Mouse (Mus musculus) forebrain, embryonic 15.5 days (tissue): Measurements from ENCODE around the gene Oasl2. TPM values are rescaled to one million over a fixed set of nuclear protein-coding genes. Genes with fewer than 3 reads are reported as not detected.

Experiments
- ATAC-seq: fragments of 200-750 bp; cut with Nextera tagmentation; replicated peaks from 2 replicates; pipeline ENCODE4 v1.8.0; 2017; ENCODE audit warnings: mild to moderate bottlenecking, moderate TSS enrichment, moderate library complexity
- H3K27ac ChIP-seq: fragments of 300-500 bp; sonication (generic); replicated peaks from 2 replicates; pipeline ENCODE4 v1.5.1; 2015; ENCODE audit warnings: mild to moderate bottlenecking, inconsistent platforms
- H3K27me3 ChIP-seq: fragments of 300-500 bp; sonication (generic); 2 replicates; pipeline ENCODE4 v1.6.1; 2015; ENCODE audit warnings: inconsistent platforms
- H3K36me3 ChIP-seq: fragments of 300-500 bp; sonication (generic); 2 replicates; pipeline ENCODE4 v1.6.1; 2015; ENCODE audit warnings: mild to moderate bottlenecking, inconsistent platforms
- H3K4me1 ChIP-seq: fragments of 300-500 bp; sonication (generic); 2 replicates; pipeline ENCODE4 v1.6.1; 2015; ENCODE audit warnings: inconsistent platforms
- H3K4me2 ChIP-seq: fragments of 300-500 bp; sonication (generic); replicated peaks from 2 replicates; pipeline ENCODE4 v1.6.1; 2015; ENCODE audit warnings: mild to moderate bottlenecking, inconsistent platforms
- H3K4me3 ChIP-seq: fragments of 300-500 bp; sonication (generic); 2 replicates; pipeline ENCODE4 v1.5.1; 2015; ENCODE audit warnings: mild to moderate bottlenecking, inconsistent platforms
- H3K9ac ChIP-seq: fragments of 300-500 bp; sonication (generic); replicated peaks from 2 replicates; pipeline ENCODE4 v1.6.1; 2015; ENCODE audit warnings: mild to moderate bottlenecking, inconsistent platforms
- H3K9me3 ChIP-seq: fragments of 300-500 bp; sonication (generic); 2 replicates; pipeline ENCODE4 v1.6.1; 2016; ENCODE audit warnings: inconsistent platforms
- WGBS: fragments of 180-500 bp; shearing (Covaris S2); methylation state at CpG from one replicate; pipeline ENCODE4 v1.1.7; 2015; ENCODE audit warnings: mixed read lengths; 5-methylcytosine and 5-hydroxymethylcytosine counted together
- microRNA-seq: library from miRNA; unstranded; fragments of <30 nt; microRNA quantifications from one replicate; pipeline ENCODE4, GENCODE M21; 2016
- polyA plus RNA-seq: library from polyadenylated mRNA; unstranded; fragments of >200 nt; fragmentation: Nextera tagmentation; extraction: Ambion mirVana; gene quantifications from 2 replicates; pipeline ENCODE4 v1.2.1, GENCODE M21; 2015

Oasl2 gene
- polyA plus RNA-seq, 1 experiment from 2014 or later, result 2.4 TPM

- Histone ChIP-seq H3K4me3 (no peak overlapping the region), H3K36me3 (peaks cover 41% of the 10 kb centered on the region), H3K9ac (no peak overlapping the region), H3K27ac (no peak overlapping the region), H3K9me3 (no peaks in the 10 kb centered on the region), H3K27me3 (no peaks in the 10 kb centered on the region), H3K4me2 (no peak overlapping the region), H3K4me1 (peaks cover 9% of the 10 kb centered on the region)
- ATAC-seq, result no peak
- WGBS, result 98% methylated on average over 10 of the region's 10 CpGs
Measured at GRCm38 (mm10) chr5:114945072-114945471, 48.3 kb downstream of the Oasl2 start.

- H3K4me2 ChIP-seq, result no peak overlapping the region
- 59% methylated on average over 6 of the region's 6 CpGs for WGBS
- peaks cover 41% of the 10 kb centered on the region for H3K36me3 ChIP-seq
- H3K4me1 ChIP-seq, result no peaks in the 10 kb centered on the region
- no peak for ATAC-seq
- H3K4me3 ChIP-seq, result no peak overlapping the region
- no peaks in the 10 kb centered on the region for H3K27me3 ChIP-seq
- no peaks in the 10 kb centered on the region for H3K9me3 ChIP-seq
- no peak overlapping the region for H3K9ac ChIP-seq
- H3K27ac ChIP-seq, result no peak overlapping the region
Measured at GRCm38 (mm10) chr5:114948891-114949290, 52.2 kb downstream of the Oasl2 start.

GRCm38 (mm10) chr5:114949316-114949715 is 52.6 kb downstream of the Oasl2 start:
- ATAC-seq, result no peak
- Histone ChIP-seq H3K4me2 (no peak overlapping the region), H3K4me3 (no peak overlapping the region), H3K27ac (no peak overlapping the region; the same call in 1 of the 2 replicates), H3K9ac (no peak overlapping the region), H3K36me3 (peaks cover 41% of the 10 kb centered on the region), H3K9me3 (no peaks in the 10 kb centered on the region), H3K27me3 (no peaks in the 10 kb centered on the region), H3K4me1 (no peaks in the 10 kb centered on the region)
- 62% methylated on average over 5 of the region's 5 CpGs for WGBS

GRCm38 (mm10) chr5:114949812-114950211 is 53.1 kb downstream of the Oasl2 start:
- H3K36me3 ChIP-seq, result peaks cover 41% of the 10 kb centered on the region
- H3K9me3 ChIP-seq, result no peaks in the 10 kb centered on the region
- WGBS, result 90% methylated on average over 9 of the region's 9 CpGs
- H3K4me2 ChIP-seq, result no peak overlapping the region
- no peaks in the 10 kb centered on the region for H3K27me3 ChIP-seq
- H3K27ac ChIP-seq, result no peak overlapping the region
- no peaks in the 10 kb centered on the region for H3K4me1 ChIP-seq
- H3K4me3 ChIP-seq, result no peak overlapping the region
- no peak for ATAC-seq
- H3K9ac ChIP-seq, result no peak overlapping the region

GRCm38 (mm10) chr5:114950669-114951068 is 53.9 kb downstream of the Oasl2 start:
- WGBS, result 61% methylated on average over 12 of the region's 12 CpGs
- Histone ChIP-seq H3K4me2 (no peak overlapping the region), H3K27me3 (no peaks in the 10 kb centered on the region), H3K4me1 (no peaks in the 10 kb centered on the region), H3K9ac (no peak overlapping the region), H3K9me3 (no peaks in the 10 kb centered on the region), H3K27ac (no peak overlapping the region), H3K4me3 (no peak overlapping the region), H3K36me3 (peaks cover 41% of the 10 kb centered on the region)
- no peak for ATAC-seq

- no peaks in the 10 kb centered on the region for H3K27me3 ChIP-seq
- no peak overlapping the region for H3K4me2 ChIP-seq
- WGBS, result 82% methylated on average over 21 of the region's 21 CpGs
- H3K27ac ChIP-seq, result no peak overlapping the region
- no peak overlapping the region for H3K9ac ChIP-seq
- ATAC-seq, result no peak
- H3K4me3 ChIP-seq, result no peak overlapping the region
- no peaks in the 10 kb centered on the region for H3K4me1 ChIP-seq
- H3K36me3 ChIP-seq, result peaks cover 34% of the 10 kb centered on the region
- H3K9me3 ChIP-seq, result no peaks in the 10 kb centered on the region
Measured at GRCm38 (mm10) chr5:114951279-114951880, 54.6 kb downstream of the Oasl2 start.

- no peak for ATAC-seq
Measured at GRCm38 (mm10) chr5:114953326-114953725, 56.6 kb downstream of the Oasl2 start.

GRCm38 (mm10) chr5:114958069-114958468 is 61.3 kb downstream of the Oasl2 start:
- Histone ChIP-seq H3K9me3 (no peaks in the 10 kb centered on the region), H3K9ac (no peak overlapping the region), H3K4me1 (no peaks in the 10 kb centered on the region), H3K36me3 (no peaks in the 10 kb centered on the region), H3K4me3 (no peak overlapping the region), H3K27me3 (no peaks in the 10 kb centered on the region), H3K4me2 (no peak overlapping the region), H3K27ac (no peak overlapping the region)
- WGBS, result 82% methylated on average over 5 of the region's 5 CpGs
- ATAC-seq, result no peak

More at GRCm38 (mm10) chr5:114953326-114953725, 56.6 kb downstream of the Oasl2 start:
- no peak overlapping the region for H3K4me2 ChIP-seq
- H3K9ac ChIP-seq, result no peak overlapping the region
- H3K9me3 ChIP-seq, result no peaks in the 10 kb centered on the region
- H3K27ac ChIP-seq, result no peak overlapping the region
- no peaks in the 10 kb centered on the region for H3K4me1 ChIP-seq
- H3K36me3 ChIP-seq, result peaks cover 15% of the 10 kb centered on the region
- WGBS, result 90% methylated on average over 14 of the region's 14 CpGs
- H3K4me3 ChIP-seq, result no peak overlapping the region
- H3K27me3 ChIP-seq, result no peaks in the 10 kb centered on the region

Small RNAs within 50 kb of the gene (microRNA-seq; reads per million reads assigned to microRNA genes)
- 11.4 reads per million, percentile 27 among the genes with 10 or more reads in this experiment for gene Mir6240

Other genes starting within 250 kb of the Oasl2 start
- 0.56 and 0.88 TPM in 2 replicates for gene Trpv4, start 238.5 kb upstream of the Oasl2 start, polyA plus RNA-seq
- 36.9 and 39.6 TPM in 2 replicates for gene Gltp, start 206.0 kb upstream of the Oasl2 start, polyA plus RNA-seq
- 14.8 and 16.7 TPM in 2 replicates for gene Tchp, start 189.2 kb upstream of the Oasl2 start, polyA plus RNA-seq
- 31.4 and 32.8 TPM in 2 replicates for gene Ankrd13a, start 122.3 kb upstream of the Oasl2 start, polyA plus RNA-seq
- 46.6 and 52.5 TPM in 2 replicates for gene Git2, start 121.4 kb upstream of the Oasl2 start, polyA plus RNA-seq
- 215 and 218 TPM in 2 replicates for gene 1500011B03Rik, start 73.5 kb upstream of the Oasl2 start, polyA plus RNA-seq
- gene 4930519G04Rik, start 43.3 kb upstream of the Oasl2 start, polyA plus RNA-seq, result not detected in 2 replicates
- 1.6 and 2.1 TPM in 2 replicates for gene Gm9936, start 38.3 kb upstream of the Oasl2 start, polyA plus RNA-seq
- 0.17 and 0.23 TPM in 2 replicates for gene Oasl1, start 26.3 kb downstream of the Oasl2 start, polyA plus RNA-seq
- gene 2210016L21Rik, start 45.2 kb downstream of the Oasl2 start, polyA plus RNA-seq, result 98.1 and 103 TPM in 2 replicates
- not detected in 2 replicates for gene Hnf1a, start 74.2 kb downstream of the Oasl2 start, polyA plus RNA-seq
- 19.2 and 31.7 TPM in 2 replicates for gene Sppl3, start 114.2 kb downstream of the Oasl2 start, polyA plus RNA-seq
- gene Gm10401, start 201.4 kb downstream of the Oasl2 start, polyA plus RNA-seq, result 34.6 and 35.0 TPM in 2 replicates
- gene Acads, start 222.4 kb downstream of the Oasl2 start, polyA plus RNA-seq, result 22.3 and 24.1 TPM in 2 replicates
- gene Unc119b, start 238.0 kb downstream of the Oasl2 start, polyA plus RNA-seq, result 44.4 and 46.2 TPM in 2 replicates